Mouse (Mus musculus) CD8-positive naive resting alpha-beta T cell, adult 2 months (primary cell): ENCODE data around the gene Thoc7.

Source experiments
- DNase-seq, 2 experiments: peaks; one replicate each; pipeline ENCODE4 v3.0.0; 2022; ENCODE audit warnings: low read depth in 2 of 2, low spot score in 2 of 2

The Thoc7 gene

DNA sequence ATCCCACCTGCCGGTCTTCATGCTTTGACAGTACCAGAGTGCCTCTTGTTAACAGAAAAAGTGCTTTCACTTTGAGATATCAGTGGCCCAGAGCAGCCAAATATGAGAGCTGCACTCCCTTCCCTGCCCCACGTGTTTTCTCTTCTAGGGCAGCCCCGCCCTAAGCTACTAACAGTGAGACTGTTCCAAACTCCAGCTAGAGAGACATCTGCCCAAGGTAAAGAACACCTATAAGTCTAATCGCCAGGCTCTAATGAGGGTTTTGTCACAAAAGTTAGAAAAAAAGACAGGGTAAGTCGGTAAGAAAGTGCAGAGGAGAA is 27.6 kb downstream of the Thoc7 start:
- DNase-seq = no peak

DNA sequence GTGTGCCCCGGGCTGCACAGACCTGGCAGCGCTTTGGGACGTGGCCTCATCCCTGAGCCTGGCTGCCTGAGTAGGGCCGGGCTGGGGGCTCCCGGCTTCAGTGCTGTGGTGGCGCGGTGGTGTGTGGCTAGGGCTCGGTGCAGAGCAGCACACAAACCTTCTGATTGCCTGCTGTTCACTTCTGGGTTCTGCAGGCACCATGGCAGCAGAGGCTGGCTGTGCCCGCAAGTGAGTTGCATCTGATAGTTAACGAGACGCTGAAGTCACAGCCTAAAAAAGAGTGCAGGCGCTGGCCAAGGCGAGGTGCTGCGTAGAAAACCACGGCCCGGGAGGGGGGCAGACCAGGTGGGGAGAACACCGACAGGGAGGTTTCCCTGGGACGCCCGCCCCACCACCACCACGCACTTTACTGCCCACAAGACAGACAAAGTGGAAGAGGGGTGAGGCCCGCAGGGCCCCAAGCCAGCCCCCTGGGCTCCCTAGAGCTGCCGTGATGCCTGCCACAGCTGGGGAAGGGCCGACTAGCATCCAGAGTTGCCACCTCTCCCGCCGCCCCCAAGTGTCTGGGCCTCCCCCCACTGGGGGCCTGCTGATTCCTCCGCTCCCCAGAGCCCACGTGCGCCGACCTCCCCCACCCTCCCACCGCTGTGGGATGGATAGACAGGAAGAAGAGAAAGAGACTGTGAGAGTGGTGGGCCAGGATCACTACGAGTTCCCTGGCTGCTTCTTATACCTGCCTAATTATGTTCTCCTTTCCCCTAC is 28.2 kb downstream of the Thoc7 start:
- DNase-seq = no peak

DNA sequence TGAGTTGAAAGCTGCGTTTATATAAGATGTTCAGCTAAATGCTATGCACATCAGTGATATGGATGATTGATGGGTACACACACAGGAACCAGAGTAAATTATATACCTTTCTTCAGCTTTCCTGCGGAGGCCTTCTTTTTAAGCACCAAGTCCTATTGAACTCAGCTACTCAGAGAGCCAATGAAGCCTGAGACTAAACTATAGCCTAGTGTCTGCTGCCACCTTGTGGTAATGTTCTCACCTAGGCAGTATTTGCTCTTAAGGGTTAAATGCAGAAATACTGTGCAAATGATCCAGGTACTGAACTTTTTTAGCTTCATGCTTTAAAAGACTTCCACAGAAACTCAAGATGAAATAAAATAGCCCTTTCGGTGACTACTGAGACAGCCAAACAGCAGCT is 44.0 kb downstream of the Thoc7 start:
- no peak for DNase-seq

DNA sequence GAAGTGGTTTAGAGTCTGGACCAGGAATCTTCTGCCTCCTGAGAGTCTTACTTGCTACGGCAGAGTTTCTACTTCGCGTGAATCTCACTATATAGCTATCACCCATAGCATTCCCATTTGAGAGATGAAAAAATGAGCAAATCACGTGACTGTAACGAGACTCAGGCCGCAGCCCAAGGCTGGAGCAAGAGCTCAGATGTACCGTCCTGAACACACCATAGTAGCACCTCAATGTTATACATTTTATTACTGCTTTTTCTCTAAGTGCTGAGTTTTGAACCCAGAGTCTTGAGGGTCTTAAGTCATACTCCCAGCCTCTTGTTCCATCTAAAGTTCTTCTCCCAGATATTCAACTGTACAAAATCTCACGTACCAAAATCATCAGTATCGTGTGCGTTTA is 44.4 kb downstream of the Thoc7 start:
- no peak for DNase-seq

DNA sequence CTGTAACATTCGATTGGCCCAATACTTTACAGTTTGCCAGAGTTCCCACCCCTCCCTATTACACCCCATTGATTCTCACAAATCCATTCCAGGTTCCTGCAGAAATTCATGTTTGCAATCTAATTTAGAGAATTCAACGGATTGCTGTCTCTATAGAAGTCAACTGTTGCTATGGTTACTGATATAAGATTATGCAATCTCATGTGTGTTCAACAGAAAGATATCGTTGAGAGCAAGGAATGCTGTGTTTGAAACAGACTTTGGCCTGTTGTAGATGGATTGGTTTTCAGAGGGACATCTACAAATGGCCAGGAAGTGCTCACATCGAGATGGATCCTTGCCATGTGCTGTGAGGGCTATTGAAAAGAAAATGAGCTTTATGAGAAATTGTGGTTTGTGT is 46.4 kb downstream of the Thoc7 start:
- no peak for DNase-seq

DNA sequence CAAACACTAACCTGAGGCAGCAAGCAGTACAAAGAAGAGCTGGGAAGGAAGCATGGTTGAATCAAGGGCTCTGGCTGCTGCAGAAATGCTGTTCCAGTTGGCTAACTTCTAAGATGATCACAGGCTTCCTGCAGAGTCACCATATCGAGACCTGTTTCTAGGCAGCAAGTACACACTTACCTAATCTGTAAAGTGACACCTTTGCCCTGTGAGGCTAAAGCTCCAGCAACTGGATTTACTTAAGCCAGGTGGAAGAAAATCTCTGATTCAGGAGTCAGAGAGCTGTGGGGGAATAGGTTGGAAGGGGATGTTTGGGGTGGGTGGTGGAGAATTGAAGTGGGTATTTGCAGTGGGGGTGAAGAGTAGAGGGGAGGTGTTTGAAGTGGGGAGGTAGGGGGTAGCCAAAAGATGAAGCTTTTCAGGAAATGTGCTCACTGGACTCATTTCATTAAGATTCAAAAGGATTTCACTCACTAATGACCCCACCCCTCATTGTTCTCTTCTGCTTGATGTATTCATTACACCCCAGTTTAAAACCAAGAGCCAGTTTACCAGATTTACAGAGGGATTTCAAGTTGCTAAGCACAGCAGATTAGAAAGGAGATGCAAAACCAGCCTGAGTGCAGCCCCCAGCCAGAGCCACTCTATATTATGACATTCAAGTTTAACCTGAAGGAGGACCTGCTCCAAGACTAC is 47.1 kb downstream of the Thoc7 start, which contains the start of gene Gm281:
Gene Gm281 (minus strand): TSS at position 92 of the 696 bp plus-strand sequence.
- DNase-seq = no peak

DNA sequence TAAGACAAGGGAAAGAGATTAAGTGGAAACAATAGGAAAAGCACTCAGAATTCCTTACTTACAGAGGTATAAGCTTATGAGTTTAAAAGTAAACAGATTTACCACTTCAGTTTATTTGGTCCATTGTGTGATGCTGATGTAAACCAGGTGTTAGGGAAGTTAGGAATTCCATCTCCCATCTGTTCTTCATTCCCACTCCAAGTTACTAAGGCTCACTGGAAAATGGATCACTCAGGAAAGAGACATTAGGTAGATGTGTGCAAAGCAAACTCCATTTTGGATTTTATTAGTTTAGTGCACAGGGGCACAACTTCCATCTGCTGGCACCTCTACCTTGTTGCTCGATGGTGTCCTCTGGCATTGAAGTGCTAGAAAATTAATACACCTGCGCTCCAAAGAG is 51.5 kb downstream of the Thoc7 start:
- DNase-seq = no peak

DNA sequence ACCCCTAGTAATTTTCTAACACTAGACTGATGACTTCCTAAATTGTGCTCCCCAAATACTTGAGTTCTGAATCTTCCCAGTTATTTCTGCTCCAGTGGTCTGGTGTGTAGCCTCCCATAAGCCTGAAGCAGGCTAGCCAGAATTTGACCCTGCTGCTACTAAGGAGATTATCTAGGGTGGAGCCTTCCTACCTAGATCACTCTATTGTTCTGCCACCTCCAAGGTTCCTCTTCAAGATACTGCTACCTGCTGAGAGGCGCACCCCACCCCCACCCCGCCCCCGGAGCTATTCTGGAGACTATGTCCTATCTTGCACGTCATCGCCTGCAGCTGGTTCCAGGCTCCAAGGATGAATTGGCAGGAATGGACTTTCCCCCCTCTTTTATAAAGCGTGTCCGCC is 54.5 kb downstream of the Thoc7 start:
- no peak for DNase-seq

DNA sequence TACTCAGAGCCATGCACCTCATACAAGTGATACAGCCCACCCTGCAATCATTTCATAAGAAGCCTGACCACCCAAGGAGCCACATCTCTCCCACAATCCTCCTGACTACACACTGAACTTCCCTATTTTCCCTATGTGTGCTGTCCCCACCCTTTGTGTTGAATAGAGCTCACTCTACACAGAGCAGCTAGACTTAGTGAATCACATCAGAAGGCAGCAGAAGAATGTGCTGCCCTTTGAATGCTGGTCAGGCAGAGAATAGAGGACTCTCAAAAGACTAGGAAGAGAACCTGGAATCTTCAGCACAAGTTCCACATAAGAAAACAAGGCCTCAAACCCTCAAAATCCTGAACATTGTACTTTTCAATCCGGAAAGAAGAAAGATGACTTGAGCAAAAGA is 55.2 kb downstream of the Thoc7 start:
- DNase-seq = no peak

DNA sequence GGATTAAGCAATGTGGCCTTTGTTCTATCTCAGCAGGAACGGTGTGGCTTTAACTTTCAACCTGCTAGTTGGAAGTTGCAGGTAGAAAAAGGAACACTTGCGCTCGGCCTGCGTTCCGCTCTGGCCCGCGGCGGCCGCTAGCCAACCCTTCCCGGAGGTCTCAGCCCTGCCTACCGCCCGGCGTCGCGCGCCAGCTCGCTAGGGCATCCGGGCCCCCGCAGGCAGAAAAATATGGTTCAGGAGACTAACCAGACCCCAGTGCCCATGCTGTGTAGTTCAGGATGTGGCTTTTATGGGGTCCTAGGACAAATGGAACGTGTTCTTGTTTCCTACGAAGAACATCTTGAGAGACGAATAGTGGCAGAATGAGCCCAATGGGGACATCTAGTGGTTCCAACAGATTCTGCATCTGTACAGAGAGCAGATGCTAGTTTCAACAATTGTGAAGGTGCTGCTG is 60.0 kb downstream of the Thoc7 start:
- peak; percentile 6 to 23 for DNase-seq
